Mouse (Mus musculus): ENCODE data around the gene Rsf1.

Rsf1 gene

GRCm38 (mm10) chr7:97723646-97724538 lies 144.2 kb downstream of the Rsf1 start:
- no peak for DNase-seq (ENCODE audit: extremely low read depth, low read depth, low spot score)

GRCm38 (mm10) chr7:97725401-97725800 lies 145.7 kb downstream of the Rsf1 start:
- no peak for DNase-seq (ENCODE audit: extremely low read depth, low read depth, low spot score)

- DNase-seq (ENCODE audit: extremely low read depth, low read depth, low spot score) = no peak
Observed at GRCm38 (mm10) chr7:97726080-97726479, 146.4 kb downstream of the Rsf1 start.

- no peak for DNase-seq (ENCODE audit: extremely low read depth, low read depth, low spot score)
Observed at GRCm38 (mm10) chr7:97726778-97727177, 147.1 kb downstream of the Rsf1 start.

- no peak for DNase-seq (ENCODE audit: extremely low read depth, low read depth, low spot score)
Observed at GRCm38 (mm10) chr7:97728666-97729614, 149.3 kb downstream of the Rsf1 start.

GRCm38 (mm10) chr7:97730427-97730826 lies 150.7 kb downstream of the Rsf1 start:
- no peak for DNase-seq (ENCODE audit: extremely low read depth, low read depth, low spot score)

- no peak for DNase-seq (ENCODE audit: extremely low read depth, low read depth, low spot score)
Observed at GRCm38 (mm10) chr7:97733606-97734005, 153.9 kb downstream of the Rsf1 start.

GRCm38 (mm10) chr7:97735021-97735420 lies 155.3 kb downstream of the Rsf1 start:
- DNase-seq (ENCODE audit: extremely low read depth, low read depth, low spot score) = no peak

GRCm38 (mm10) chr7:97735886-97736420 lies 156.3 kb downstream of the Rsf1 start:
- DNase-seq (ENCODE audit: extremely low read depth, low read depth, low spot score) = no peak

- DNase-seq (ENCODE audit: extremely low read depth, low read depth, low spot score) = no peak
Observed at GRCm38 (mm10) chr7:97737256-97737637, 157.6 kb downstream of the Rsf1 start.

- no peak for DNase-seq (ENCODE audit: extremely low read depth, low read depth, low spot score)
Observed at GRCm38 (mm10) chr7:97737638-97738456, 158.2 kb downstream of the Rsf1 start, which contains the start of gene Aqp11. Aqp11 (minus strand) TSS chr7:97738289.

- DNase-seq (ENCODE audit: extremely low read depth, low read depth, low spot score) = no peak
Observed at GRCm38 (mm10) chr7:97740948-97741347, 161.3 kb downstream of the Rsf1 start.

GRCm38 (mm10) chr7:97741756-97742291 lies 162.1 kb downstream of the Rsf1 start:
- no peak for DNase-seq (ENCODE audit: extremely low read depth, low read depth, low spot score)

Data from fat pad, adult 2 months (tissue).